Mouse (Mus musculus) brain, embryonic 18.5 days (tissue): ENCODE measurements around the gene Ckm.

Experiments
- DNase-seq: peaks from one replicate; pipeline ENCODE4 v3.0.0-alpha.2; 2012; ENCODE audit warnings: low read depth, low spot score

The Ckm gene

DNA sequence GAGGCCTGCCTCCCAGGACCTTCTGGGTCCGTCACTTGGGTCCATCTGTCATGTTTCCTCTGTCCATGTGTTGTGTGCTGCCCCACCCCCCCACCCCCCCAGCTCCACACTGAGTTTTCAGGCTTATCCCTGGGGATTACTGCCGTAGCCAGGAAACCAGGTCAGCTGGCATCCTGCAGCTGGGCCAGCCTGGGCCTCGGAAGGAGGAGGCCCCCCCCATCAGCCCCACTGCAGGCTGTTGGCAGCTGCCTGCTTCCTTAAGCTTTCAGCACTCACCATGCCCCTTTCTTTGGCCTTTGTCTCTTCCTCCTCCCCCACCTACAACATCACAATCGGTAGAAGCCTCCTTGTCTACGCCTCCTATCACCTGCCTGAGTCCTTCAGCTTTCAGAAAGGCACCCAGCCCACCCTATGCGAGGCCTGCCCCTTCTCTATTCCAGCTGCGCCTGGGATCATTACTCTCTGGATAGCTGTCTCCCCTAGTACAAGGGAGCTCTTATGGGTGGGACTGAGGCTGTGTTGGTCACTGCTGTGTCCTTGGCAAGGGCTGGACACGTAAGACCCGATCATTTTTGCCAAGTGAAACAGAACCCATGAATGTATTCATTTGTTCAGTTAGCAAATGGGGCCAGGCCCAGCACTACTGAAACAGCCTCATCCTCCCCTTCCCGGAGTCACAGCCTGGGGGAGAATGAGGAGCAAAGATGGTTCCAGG is 15.7 kb upstream of the Ckm start:
- no peak for DNase-seq

DNA sequence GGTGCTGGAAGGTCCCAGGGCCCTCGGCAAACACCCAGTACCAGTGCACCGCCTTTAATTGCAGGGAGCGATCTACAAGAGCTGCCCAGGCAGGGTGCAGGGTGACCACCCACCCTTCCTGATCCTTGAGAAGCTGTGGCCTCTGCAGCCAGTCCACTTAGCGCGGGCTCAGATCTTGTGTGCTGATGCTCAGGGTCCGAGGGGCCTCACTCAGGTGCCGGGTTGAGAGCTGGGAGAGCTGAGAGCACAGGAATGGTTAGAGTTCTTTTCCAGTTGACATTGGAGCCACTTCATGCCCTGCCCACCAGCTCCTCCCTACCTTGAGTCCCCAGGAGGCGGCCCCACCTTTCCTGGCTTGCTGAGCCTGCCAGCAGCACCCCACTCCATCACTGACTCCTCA is 10.1 kb upstream of the Ckm start:
- DNase-seq = no peak

DNA sequence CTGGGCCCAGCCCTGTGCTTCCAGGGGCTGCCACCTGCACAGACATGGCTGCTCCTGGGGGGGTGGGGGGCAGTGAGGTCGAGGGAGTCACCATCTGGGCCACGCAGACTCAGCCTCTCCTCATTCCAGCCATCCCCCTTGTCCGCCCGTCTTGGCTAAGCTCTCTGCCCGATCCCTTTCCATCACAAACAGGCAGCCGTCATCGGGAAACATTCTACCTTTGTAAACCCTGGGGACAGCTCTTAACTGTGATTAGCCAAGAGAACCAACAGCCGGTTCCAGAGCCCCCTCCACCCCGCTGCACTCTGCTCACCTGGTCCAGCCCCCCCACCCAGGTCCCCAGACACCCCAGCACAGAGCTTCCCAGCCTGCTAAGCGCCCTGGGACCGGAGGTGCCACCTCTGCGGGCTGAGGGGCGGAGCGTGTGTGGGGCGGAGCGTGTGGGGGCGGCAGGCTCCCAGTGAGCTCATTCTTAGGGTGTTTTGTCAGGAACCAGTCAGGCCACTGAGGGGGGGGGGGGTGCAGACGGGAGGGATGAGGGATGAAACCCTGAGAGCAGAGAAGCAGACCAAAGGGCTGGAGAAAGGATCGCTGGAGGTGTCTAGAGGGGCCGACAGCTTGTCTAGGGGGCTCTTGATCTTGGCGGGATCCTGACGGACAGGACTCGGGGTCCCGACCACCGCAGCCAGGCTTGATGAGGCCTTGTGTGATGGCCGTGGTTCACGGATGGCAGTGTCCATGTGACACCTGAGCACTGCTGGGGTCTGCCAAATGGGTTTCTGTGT is 4.9 kb upstream of the Ckm start:
- no peak for DNase-seq

DNA sequence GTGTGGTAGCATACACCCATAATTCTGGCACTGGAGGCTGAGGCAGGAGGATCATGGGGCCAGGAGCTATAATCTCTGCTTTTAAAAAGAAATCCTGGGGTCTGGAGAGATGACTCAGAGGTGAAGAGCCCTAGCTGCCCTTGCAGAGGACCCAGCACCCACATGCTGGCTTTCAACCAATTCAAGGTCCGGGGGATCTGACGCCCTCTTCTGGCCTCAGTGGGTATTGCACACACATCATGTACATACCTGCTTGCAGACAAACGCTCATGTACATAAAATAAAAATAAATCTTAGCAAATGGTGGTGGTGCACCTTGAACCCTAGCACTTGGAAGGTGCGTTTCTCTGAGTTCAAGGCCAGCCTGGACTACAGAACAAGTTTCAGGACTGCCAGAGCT is 3.6 kb upstream of the Ckm start:
- no peak for DNase-seq

DNA sequence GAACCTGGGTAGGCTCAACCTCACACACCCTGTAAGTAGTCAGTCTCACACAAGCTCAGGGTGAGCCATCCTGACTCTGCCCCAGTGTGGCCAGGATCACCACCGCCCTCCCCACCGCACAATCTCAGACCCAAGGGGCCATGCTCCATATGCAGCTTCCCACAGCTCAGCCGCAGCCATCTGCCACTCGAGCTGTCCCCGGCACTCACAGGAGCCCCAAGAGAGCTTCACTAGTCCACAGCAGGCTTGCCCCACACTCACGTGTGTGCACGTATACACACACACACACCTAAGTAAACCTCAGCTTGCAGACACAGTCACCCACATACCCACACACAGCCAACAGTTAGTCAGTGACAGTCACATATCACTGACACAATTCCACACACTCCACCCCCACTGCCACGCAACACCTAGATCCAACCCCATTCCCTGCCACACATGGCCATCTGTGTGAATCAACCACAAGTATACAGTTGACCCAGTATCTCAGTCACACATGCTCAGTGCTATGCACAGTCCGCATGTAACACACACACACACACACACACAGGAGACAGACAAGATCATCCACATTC is 2.0 kb upstream of the Ckm start:
- DNase-seq = no peak

DNA sequence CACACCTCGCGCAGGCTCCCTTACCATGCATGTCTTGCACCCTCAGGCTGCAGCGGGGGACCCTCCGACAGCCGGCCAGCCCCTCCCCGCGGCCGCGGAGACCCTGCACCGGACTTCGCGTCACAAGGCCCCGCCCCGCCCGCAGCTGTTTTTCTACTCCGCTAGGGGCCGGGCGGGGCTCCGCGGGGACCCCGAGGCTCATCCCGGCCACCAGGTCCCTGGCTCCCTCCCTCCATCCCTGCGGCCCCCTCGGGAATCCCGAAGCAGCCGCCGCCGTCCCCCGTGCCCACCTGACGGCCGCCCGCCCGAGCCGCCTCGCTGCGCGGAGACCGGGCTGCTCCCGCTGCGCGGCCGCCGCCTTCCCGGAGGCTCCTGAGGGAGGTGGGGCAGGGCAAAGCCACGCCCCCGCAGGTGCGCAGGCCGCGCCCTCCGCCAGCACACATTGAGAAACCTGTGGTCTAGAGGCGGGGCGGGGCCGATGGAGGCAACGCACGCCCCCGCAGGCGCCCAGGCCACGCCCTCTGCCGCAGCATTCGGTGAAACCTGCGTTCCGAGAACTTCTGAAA is 762 bp upstream of the Ckm start, which contains the start of gene Klc3:
Gene Klc3 (minus strand): TSS at position 374 of the 566 bp plus-strand sequence.
- no peak for DNase-seq

DNA sequence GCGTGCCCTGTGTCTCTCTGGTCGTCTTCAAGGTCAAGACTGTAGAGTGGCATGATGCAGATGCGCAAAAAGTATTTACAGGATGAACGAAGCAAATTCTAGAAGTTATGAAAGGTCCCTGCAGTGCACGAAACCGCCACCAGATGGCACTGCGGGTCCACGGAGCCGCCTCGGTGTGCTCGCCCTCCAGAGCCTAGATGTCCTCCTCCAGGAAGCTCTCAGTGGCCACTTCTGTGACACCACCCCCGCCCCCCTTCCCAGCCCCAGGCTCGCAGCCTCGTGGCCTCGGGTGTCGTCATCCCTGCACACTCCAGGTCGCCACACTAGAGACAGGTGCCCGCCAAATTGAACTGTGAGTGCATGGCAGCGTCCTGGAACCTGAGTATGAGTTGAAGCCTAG is 841 bp downstream of the Ckm start:
- no peak for DNase-seq

DNA sequence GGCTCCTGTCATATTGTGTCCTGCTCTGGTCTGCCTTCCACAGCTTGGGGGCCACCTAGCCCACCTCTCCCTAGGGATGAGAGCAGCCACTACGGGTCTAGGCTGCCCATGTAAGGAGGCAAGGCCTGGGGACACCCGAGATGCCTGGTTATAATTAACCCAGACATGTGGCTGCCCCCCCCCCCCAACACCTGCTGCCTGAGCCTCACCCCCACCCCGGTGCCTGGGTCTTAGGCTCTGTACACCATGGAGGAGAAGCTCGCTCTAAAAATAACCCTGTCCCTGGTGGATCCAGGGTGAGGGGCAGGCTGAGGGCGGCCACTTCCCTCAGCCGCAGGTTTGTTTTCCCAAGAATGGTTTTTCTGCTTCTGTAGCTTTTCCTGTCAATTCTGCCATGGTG is 5.2 kb downstream of the Ckm start:
- no peak for DNase-seq

DNA sequence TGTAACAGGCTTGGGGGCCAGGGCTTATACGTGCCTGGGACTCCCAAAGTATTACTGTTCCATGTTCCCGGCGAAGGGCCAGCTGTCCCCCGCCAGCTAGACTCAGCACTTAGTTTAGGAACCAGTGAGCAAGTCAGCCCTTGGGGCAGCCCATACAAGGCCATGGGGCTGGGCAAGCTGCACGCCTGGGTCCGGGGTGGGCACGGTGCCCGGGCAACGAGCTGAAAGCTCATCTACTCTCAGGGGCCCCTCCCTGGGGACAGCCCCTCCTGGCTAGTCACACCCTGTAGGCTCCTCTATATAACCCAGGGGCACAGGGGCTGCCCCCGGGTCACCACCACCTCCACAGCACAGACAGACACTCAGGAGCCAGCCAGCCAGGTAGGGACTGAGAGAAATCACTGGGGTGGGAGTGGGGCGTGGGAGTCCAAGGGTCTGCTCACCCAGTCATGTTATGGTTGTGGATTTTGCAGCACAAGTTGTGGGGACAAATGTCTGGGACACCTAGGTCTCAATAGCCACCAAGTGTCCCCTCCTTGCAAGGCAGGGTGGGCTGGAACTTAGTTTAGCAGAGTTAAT is 6.3 kb downstream of the Ckm start:
- DNase-seq = no peak

DNA sequence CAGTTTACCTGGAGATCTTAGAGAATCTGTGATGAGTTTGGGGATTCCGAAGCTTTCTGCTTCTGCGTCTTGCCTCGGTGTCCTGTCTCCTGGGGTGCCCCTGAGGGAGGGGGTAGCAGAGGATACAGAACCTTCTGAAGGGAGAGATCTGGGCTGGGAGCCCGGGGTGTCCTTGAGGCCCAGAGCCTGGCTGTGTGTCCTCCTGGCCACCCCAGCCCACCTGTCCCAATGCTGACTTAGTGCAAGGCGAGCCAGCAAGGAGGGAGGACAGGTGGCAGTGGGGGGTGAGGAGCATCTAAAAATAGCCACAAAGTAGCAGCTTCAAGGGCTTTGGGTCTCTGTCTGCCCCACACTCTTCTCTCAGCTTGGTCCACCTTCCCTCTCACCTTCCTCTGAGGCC is 7.2 kb downstream of the Ckm start:
- DNase-seq = no peak

DNA sequence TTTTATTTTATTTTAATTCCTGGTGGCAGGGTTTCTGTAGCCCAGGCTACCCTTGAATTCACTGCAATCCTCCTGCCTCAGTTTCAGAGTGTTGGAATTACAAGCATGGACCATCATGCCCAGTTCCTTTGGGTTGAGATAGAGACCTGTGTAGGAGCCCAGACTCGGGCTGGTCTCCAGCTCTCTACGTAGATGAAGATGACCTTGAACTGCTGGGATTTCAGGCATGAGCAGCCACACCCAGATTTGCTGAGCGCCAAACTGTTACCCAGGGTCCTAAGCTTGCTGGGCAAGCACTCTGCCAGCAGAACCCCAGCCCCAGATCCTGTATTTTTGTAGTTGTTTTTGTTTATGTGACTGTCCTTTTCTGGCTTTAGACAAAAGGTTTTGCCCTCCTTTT is 8.9 kb downstream of the Ckm start:
- DNase-seq = no peak

DNA sequence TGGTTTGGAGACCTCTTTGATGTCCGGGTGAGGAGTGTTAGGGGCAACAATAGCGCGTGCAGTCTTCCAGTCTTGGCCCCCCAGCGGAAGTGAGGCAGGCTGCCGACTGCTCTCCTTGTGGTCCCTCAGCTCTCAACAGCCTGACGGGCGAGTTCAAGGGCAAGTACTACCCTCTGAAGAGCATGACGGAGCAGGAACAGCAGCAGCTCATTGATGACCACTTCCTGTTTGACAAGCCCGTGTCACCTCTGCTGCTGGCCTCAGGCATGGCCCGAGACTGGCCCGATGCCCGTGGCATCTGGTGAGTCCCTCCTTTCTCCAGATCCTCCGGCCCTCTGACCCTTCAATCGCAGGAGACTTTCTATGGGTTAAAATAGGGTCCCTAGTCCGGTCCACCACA is 12.0 kb downstream of the Ckm start:
- DNase-seq = no peak

DNA sequence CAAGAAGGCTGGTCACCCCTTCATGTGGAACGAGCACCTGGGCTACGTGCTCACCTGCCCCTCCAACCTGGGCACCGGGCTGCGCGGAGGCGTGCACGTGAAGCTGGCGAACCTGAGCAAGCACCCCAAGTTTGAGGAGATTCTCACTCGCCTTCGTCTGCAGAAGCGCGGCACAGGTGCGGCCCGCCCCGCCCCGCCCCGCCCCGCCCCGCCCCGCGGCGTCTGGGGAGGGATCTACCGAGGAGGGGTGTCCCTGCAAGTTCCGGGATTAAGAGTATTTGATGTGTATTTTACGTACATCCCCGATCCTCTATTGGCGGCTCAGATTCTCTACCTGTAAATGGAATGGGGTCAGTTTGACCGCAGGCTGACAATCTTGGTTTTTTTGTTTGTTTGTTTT is 15.5 kb downstream of the Ckm start:
- DNase-seq = no peak

DNA sequence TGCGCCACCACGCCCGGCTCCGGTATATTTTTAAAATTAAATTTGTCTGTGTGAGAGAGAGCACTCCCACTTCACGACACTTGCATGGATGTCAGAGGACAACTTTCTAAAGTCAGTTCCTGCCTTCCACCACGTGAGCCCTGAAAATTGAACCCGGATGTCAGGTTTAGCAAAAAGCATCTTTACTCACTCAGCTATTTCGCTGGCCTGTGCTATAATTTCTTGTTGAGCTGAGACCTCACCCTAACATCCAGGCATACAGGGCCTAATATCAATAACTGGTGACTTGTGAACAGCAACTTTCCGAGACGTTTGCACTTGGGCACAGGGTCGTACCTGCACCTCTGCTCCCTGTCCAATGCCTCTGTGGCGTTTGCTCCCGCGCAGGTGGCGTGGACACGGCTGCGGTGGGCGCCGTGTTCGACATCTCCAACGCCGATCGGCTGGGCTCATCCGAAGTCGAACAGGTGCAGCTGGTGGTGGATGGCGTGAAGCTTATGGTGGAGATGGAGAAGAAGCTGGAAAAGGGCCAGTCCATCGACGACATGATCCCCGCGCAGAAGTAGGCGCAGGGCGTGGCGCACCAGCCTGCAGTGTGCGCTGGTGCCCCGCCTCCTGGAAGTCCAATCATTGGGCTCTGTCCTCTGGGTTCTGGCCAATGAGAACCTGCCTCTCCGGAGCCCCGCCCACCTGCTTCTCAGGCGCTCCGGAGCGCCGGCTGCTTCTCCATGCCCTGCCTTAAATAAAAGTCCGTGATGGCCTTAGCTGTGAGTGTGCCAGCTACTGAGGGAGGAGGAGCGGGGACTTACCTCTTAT is 16.5 kb downstream of the Ckm start:
- peak; percentile 73 for DNase-seq

DNA sequence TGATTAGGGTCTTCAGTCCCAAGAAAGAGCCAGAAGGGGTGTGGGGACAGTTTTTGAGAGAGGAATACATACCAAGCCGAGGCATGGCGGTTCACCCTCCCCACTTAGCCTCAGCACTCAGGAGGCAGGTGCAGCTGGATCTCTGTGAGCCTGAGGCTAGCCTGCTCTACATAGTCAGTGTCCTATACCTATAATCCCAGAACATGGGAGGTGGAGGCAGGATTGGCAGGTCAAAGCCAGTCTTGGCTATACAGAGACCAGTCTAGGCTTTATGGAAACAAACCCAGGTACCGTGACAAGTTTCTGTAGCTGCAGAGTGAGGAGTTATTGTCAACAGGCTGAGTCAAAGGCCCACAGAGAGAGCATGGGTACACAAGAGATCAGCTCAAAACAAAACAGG is 18.5 kb downstream of the Ckm start:
- DNase-seq = no peak

DNA sequence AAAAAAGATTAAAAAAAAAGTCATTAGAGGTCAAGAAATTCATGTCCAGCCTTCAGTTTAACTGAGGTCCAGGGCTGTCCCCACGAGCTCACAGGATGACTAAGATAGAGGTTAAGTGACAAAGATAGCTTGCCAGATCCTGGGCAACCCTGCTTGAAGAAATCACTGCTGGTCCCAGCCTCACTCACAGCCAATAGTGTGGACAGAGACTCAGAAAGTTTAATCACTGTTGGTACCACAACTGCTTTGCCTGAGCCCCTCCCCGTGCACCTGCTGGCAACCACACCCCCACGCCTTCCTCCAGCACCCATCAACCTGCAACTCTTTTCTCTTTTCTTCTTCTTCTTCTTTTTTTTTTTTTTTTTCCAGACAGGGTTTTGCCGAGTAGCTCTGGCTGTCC is 19.5 kb downstream of the Ckm start:
- no peak for DNase-seq

DNA sequence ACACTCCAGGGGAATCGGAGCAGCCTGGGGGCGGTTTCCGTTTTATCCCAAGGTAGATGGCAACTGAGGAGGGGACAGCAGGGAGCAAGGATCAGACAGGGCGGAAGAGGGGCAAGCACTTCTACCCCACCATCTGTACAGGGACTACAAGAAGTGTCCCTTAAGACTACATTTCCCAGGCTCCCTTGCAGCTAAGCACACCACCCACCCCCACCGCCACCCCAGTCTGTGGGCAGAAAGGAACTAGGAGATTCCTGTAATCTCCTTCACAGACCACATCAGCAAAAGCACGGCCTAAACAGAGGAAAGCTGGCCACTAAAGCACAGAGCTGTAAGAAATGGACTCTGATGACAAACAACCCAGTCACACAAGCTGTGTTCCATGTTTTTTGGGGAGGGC is 21.8 kb downstream of the Ckm start:
- DNase-seq = no peak

DNA sequence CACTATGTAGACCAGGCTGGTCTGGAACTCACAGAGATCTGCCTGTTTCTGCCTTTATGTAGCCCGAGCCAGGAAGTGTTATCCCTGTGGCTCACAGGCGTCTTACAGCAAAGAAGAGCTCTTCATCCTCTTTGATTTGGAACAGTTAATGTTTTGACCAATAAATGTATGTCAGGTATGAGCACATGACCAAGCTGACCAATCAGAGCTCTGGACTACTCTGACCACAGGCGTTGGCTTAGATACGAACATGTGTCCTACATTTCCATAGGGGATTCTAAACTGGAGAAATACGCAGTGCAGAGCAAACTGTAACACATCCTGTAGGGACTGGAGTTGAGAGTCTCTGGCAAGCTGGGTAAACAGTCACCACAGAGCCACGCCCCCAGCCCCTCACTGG is 22.3 kb downstream of the Ckm start:
- no peak for DNase-seq

DNA sequence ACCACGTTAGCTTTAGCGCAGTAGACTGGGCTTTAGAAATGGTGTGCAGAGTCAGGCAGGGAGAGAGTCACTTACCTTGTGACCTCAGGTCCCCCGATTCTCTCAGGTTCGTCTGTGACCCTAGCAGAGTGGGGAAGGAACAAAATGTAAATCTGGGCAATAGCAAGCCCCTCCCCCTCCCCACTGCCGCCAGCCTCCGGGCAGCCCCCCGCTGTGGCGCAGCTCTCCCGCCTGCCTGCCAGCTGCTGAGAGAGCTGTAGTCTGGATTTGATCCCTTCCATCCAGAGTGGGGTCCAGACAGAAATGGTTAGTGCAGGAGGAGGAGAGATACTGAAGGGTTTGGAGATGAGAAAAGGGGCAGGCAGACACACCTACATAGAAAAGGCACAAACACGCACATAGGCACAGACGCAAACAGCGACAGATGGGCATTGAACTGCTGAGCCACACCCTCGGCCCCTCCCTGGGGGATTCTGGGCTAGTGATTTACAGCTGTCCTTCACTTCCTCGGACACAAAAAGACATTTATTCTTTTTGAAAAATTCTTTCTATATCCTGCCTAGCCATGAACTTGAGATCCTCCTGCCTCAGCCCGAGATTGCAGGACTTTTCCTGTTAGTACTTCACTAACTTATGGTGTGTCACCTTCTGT is 23.5 kb downstream of the Ckm start:
- no peak for DNase-seq

DNA sequence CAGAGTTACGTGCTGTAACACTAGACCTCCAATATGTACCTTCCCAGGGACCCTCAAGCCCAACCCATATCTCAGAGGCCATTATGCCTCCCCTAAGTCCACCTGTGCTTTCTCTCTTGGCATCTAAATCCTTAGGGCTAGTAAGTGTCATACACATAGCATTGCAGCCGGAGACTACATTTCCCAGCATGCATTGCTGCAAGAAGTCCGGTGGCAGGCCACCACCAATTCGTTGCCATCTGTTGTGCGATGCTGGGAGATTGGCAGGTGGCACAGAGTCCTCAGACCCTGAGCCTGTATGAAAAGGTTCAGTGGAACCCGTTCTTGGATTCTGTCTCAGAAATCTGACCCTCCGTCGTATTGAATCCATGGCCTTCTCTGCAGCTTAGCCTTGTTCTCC is 25.1 kb downstream of the Ckm start:
- DNase-seq = no peak

DNA sequence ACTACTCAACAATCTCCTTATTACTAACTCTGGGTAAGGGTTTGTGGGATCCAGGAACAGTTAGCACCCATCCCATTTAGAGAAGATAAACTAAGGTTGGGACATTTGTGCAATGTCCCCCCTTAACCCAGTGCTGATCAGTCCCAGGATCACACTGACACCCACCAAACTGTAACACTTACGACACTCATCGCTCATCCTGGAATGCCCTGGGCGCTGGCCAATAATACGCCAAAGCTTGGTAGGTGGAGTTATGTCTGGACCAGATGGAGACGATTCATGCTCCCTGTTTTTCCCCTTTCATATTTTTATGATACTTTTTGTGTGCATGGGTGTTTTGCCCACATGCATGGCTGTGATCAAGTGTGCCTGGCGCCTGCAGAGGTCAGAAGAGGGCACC is 25.8 kb downstream of the Ckm start:
- DNase-seq = no peak
